ENCODE assay signal across 27 mouse cellular contexts in the genomic region with DNA sequence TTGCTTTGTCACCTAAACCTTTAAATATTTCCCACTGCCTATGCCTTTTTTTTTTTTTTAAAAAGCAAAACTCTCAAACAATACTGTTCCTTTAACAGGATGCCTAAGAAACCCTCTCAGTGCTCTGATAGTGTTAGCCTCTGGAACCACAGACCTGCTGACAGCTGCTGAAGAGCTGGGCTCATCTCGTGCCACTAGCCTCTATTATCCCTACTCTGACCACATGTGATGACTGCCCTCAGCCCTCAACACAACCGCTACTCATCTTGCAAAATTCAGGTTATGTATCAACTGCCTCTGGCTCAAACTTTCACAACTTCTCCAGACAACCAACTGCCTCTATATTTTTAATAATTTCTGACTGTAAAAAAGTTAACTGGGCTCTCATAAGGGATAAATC. TPM values are rescaled to one million over a fixed set of nuclear protein-coding genes. Genes with fewer than 3 reads are reported as not detected.
A peak's percentile ranks its signal among the peaks of the same experiment; 100 is the strongest.
DNase-seq lines count a peak whose midpoint lies in the region; ATAC-seq lines count a peak whose summit lies in the region.
"Had no signal": no experiment of that assay in that cellular context is flagged by ENCODE, and none has a peak within 500 bp of the region (broad histone marks: within the 10 kb centered on the region; RNA-seq: fewer than 3 reads in every experiment).

No protein-coding gene starts in this region.

- no peak overlapping the region for H3K9ac ChIP-seq in heart, embryonic 16.5 days (ENCODE audit: low read length)
- no peak overlapping the region for H3K9ac ChIP-seq in kidney, embryonic 15.5 days
- no peak overlapping the region for H3K9ac ChIP-seq in midbrain, embryonic 14.5 days (replicated peaks; ENCODE audit: low read length)
- H3K9ac ChIP-seq: hindbrain, embryonic 13.5 days; liver, embryonic 13.5 days; midbrain, embryonic 12.5 days; neural tube, embryonic 13.5 days had no signal

- 36% methylated on average over 2 of the region's 2 CpGs for WGBS in heart, embryonic 16.5 days
- WGBS in kidney, embryonic 15.5 days: 66% methylated on average over 2 of the region's 2 CpGs
- 78% methylated on average over 2 of the region's 2 CpGs for WGBS in midbrain, embryonic 14.5 days

- no peak overlapping the region for H3K4me2 ChIP-seq in heart, embryonic 16.5 days (ENCODE audit: low read depth, low read length)
- H3K4me2 ChIP-seq in kidney, embryonic 15.5 days: no peak overlapping the region
- H3K4me2 ChIP-seq in midbrain, embryonic 14.5 days (ENCODE audit: low read length): no peak overlapping the region
- H3K4me2 ChIP-seq: hindbrain, embryonic 13.5 days; liver, embryonic 13.5 days; midbrain, embryonic 12.5 days; neural tube, embryonic 13.5 days had no signal

- peaks cover 11% of the 10 kb centered on the region for H3K4me1 ChIP-seq in heart, embryonic 16.5 days (ENCODE audit: control insufficient read depth, insufficient read depth, low read length)
- H3K4me1 ChIP-seq in megakaryocyte, embryonic 14.5 days: peaks cover 69% of the 10 kb centered on the region
- no peaks in the 10 kb centered on the region for H3K4me1 ChIP-seq in kidney, embryonic 15.5 days
- no peaks in the 10 kb centered on the region for H3K4me1 ChIP-seq in midbrain, embryonic 14.5 days (ENCODE audit: control insufficient read depth, insufficient read depth, low read length)
- H3K4me1 ChIP-seq: embryonic facial prominence, embryonic 10.5 days; forebrain, embryonic 10.5 days; hindbrain, embryonic 13.5 days; midbrain, embryonic 12.5 days; neural tube, embryonic 13.5 days had no signal

- peak; percentile 63; the same call in 1 of the 2 replicates for ATAC-seq in heart, embryonic 16.5 days (replicated peaks; ENCODE audit: extremely low read depth, insufficient read depth, low FRiP score)
- ATAC-seq in kidney, embryonic 15.5 days (replicated peaks; ENCODE audit: low FRiP score): no peak
- no peak for ATAC-seq in midbrain, embryonic 14.5 days (ENCODE audit: low FRiP score, low TSS enrichment)
- ATAC-seq: forebrain, embryonic 16.5 days; inflammation-experienced regulatory T-cells, adult 6 months had no signal

- no peak for DNase-seq in heart, postnatal 36 days
- DNase-seq in 416B (ENCODE audit: low read depth): peak; percentile 77
- DNase-seq in adipocyte (ENCODE audit: low spot score): peak; percentile 33
- DNase-seq in spleen, postnatal 10 days (ENCODE audit: low spot score in 2 of 2): no peak
- no peak for DNase-seq in midbrain, embryonic 14.5 days
- DNase-seq: adrenal gland, postnatal 25 days; cerebellum, adult 9-10 months; gastrocnemius, postnatal 10 days; heart, adult 18-20 months; heart, postnatal 14 days; kidney, adult 18-20 months; kidney, postnatal 10 days; liver, embryonic 13.5 days; lung, postnatal 4 days; thymus, adult 2 months; thymus, postnatal 4 days had no signal

- intact Hi-C loops in heart, postnatal 36 days (cut with DNase I): no loop called here

- H3K27me3 ChIP-seq in heart, embryonic 16.5 days (ENCODE audit: control insufficient read depth, insufficient read depth, low read length): no peaks in the 10 kb centered on the region
- no peaks in the 10 kb centered on the region for H3K27me3 ChIP-seq in megakaryocyte, embryonic 14.5 days (replicated peaks)
- no peaks in the 10 kb centered on the region for H3K27me3 ChIP-seq in kidney, embryonic 15.5 days
- H3K27me3 ChIP-seq in midbrain, embryonic 14.5 days (ENCODE audit: control insufficient read depth, insufficient read depth, low read length): no peaks in the 10 kb centered on the region
- H3K27me3 ChIP-seq: hindbrain, embryonic 13.5 days; liver, embryonic 13.5 days; midbrain, embryonic 12.5 days; neural tube, embryonic 13.5 days had no signal

- peaks cover 13% of the 10 kb centered on the region for H3K36me3 ChIP-seq in heart, embryonic 16.5 days (ENCODE audit: control insufficient read depth, insufficient read depth)
- H3K36me3 ChIP-seq in megakaryocyte, embryonic 14.5 days (replicated peaks; ENCODE audit: low read length): peaks cover 68% of the 10 kb centered on the region
- H3K36me3 ChIP-seq in kidney, embryonic 15.5 days: peaks cover 21% of the 10 kb centered on the region
- H3K36me3 ChIP-seq in midbrain, embryonic 14.5 days (ENCODE audit: control insufficient read depth, insufficient read depth, low read length): peaks cover 13% of the 10 kb centered on the region

- H3K4me3 ChIP-seq in heart, embryonic 16.5 days (ENCODE audit: low read length): no peak overlapping the region
- H3K4me3 ChIP-seq in megakaryocyte, embryonic 14.5 days (replicated peaks): peak overlapping the region; percentile 66
- H3K4me3 ChIP-seq in kidney, embryonic 15.5 days (replicated peaks): no peak overlapping the region
- no peak overlapping the region for H3K4me3 ChIP-seq in midbrain, embryonic 14.5 days (replicated peaks; ENCODE audit: low read depth, low read length)
- H3K4me3 ChIP-seq: embryonic facial prominence, embryonic 10.5 days; forebrain, embryonic 10.5 days; hindbrain, embryonic 13.5 days; liver, embryonic 13.5 days; midbrain, embryonic 12.5 days; neural tube, embryonic 13.5 days had no signal

- no peak overlapping the region for H3K27ac ChIP-seq in heart, embryonic 16.5 days (ENCODE audit: low read length)
- H3K27ac ChIP-seq in kidney, embryonic 15.5 days: no peak overlapping the region
- H3K27ac ChIP-seq in midbrain, embryonic 14.5 days (replicated peaks; ENCODE audit: low read depth, low read length): no peak overlapping the region
- H3K27ac ChIP-seq: embryonic facial prominence, embryonic 10.5 days; forebrain, embryonic 10.5 days; hindbrain, embryonic 13.5 days; liver, embryonic 13.5 days; midbrain, embryonic 12.5 days; neural tube, embryonic 13.5 days; stomach, postnatal 0 days had no signal

- H3K9me3 ChIP-seq in heart, embryonic 16.5 days (replicated peaks; ENCODE audit: control insufficient read depth, low read length): no peaks in the 10 kb centered on the region
- no peaks in the 10 kb centered on the region for H3K9me3 ChIP-seq in megakaryocyte, embryonic 14.5 days
- no peaks in the 10 kb centered on the region for H3K9me3 ChIP-seq in kidney, embryonic 15.5 days (replicated peaks)
- no peaks in the 10 kb centered on the region for H3K9me3 ChIP-seq in midbrain, embryonic 14.5 days (ENCODE audit: control insufficient read depth, low read length)
- H3K9me3 ChIP-seq: embryonic facial prominence, embryonic 10.5 days; forebrain, embryonic 10.5 days; hindbrain, embryonic 13.5 days; liver, embryonic 13.5 days; midbrain, embryonic 12.5 days; neural tube, embryonic 13.5 days had no signal

RNA-seq across cellular contexts. Expression of gene Actr3, which starts 15.6 kb away (rescaled TPM):
- 310 and 348 TPM in 2 replicates for polyA plus RNA-seq in heart, embryonic 16.5 days (2015; fragmentation: Nextera tagmentation; extraction: Ambion mirVana)
- total RNA-seq in heart, postnatal 36 days (2021): 100 to 1,000 TPM; 107 to 120 TPM
- 218 and 269 TPM in 2 replicates for polyA plus RNA-seq in megakaryocyte, embryonic 14.5 days (2012; ENCODE audit: insufficient read depth, low replicate concordance)
- 253 and 254 TPM in 2 replicates for polyA plus RNA-seq in kidney, embryonic 15.5 days (2015; fragmentation: Nextera tagmentation; extraction: Ambion mirVana)
- 210 and 274 TPM in 2 replicates for polyA plus RNA-seq in midbrain, embryonic 14.5 days (2014; fragmentation: Nextera tagmentation; extraction: Ambion mirVana)

Comparison
In these comparisons a context has a peak if more than half of its experiments do, and no peak if none do; other contexts are left out.
1. DNase-seq: peak in 416B (single experiment) and adipocyte (single experiment); none in heart, postnatal 36 days (0 of 2), spleen, postnatal 10 days (0 of 2) and midbrain, embryonic 14.5 days (single experiment).